Mouse (Mus musculus): ENCODE data around the gene Zfp688. TPM values are rescaled to one million over a fixed set of nuclear protein-coding genes. Genes with fewer than 3 reads are reported as not detected.
"Not testable (repeated sequence)": the region's sequence is repeated elsewhere in the genome, so short reads cannot be mapped to it uniquely, and the experiment has no call there.

Zfp688 gene
- polyA plus RNA-seq, 1 experiment from 2014 or later, result 31.6 TPM

GRCm38 (mm10) chr7:127426354-127426753 is 4.5 kb upstream of the Zfp688 start:
- H3K4me1 ChIP-seq (ENCODE audit: control insufficient read depth, insufficient read depth, low read length), result peaks cover under 1% of the 10 kb centered on the region; the same call in 1 of the 2 replicates
- H3K27ac ChIP-seq (ENCODE audit: low read depth, low read length), result no peak overlapping the region
- WGBS, result 77% methylated on average over 3 of the region's 3 CpGs
- ATAC-seq (ENCODE audit: insufficient read depth, low FRiP score, low TSS enrichment) (no peak), DNase-seq (ENCODE audit: low spot score) (no peak)
- H3K9me3 ChIP-seq (ENCODE audit: control insufficient read depth, low read length), result no peaks in the 10 kb centered on the region
- no peaks in the 10 kb centered on the region for H3K36me3 ChIP-seq (ENCODE audit: control insufficient read depth, insufficient read depth, low read length)
- no peaks in the 10 kb centered on the region for H3K27me3 ChIP-seq (ENCODE audit: control insufficient read depth, insufficient read depth, low read length)
- no peak overlapping the region for H3K4me3 ChIP-seq (ENCODE audit: low read depth, low read length)
- H3K9ac ChIP-seq (ENCODE audit: low read length), result no peak overlapping the region
- no peak overlapping the region for H3K4me2 ChIP-seq (ENCODE audit: low read depth)

GRCm38 (mm10) chr7:127425911-127426310 is 4.0 kb upstream of the Zfp688 start:
- DNase-seq (ENCODE audit: low spot score) (no peak), ATAC-seq (ENCODE audit: insufficient read depth, low FRiP score, low TSS enrichment) (no peak)
- peaks cover 5% of the 10 kb centered on the region; the same call in 1 of the 2 replicates for H3K4me1 ChIP-seq (ENCODE audit: control insufficient read depth, insufficient read depth, low read length)
- no peak overlapping the region for H3K4me2 ChIP-seq (ENCODE audit: low read depth)
- no peaks in the 10 kb centered on the region for H3K36me3 ChIP-seq (ENCODE audit: control insufficient read depth, insufficient read depth, low read length)
- H3K27ac ChIP-seq (ENCODE audit: low read depth, low read length), result no peak overlapping the region
- no peaks in the 10 kb centered on the region for H3K27me3 ChIP-seq (ENCODE audit: control insufficient read depth, insufficient read depth, low read length)
- 90% methylated on average over 2 of the region's 2 CpGs for WGBS
- H3K9ac ChIP-seq (ENCODE audit: low read length), result no peak overlapping the region
- no peak overlapping the region for H3K4me3 ChIP-seq (ENCODE audit: low read depth, low read length)
- H3K9me3 ChIP-seq (ENCODE audit: control insufficient read depth, low read length), result no peaks in the 10 kb centered on the region

GRCm38 (mm10) chr7:127425291-127425690 is 3.4 kb upstream of the Zfp688 start:
- H3K4me2 ChIP-seq (ENCODE audit: low read depth), result no peak overlapping the region
- peaks cover 6% of the 10 kb centered on the region; the same call in 1 of the 2 replicates for H3K4me1 ChIP-seq (ENCODE audit: control insufficient read depth, insufficient read depth, low read length)
- no peak overlapping the region for H3K27ac ChIP-seq (ENCODE audit: low read depth, low read length)
- no peak overlapping the region for H3K4me3 ChIP-seq (ENCODE audit: low read depth, low read length)
- WGBS, result 88% methylated on average over 3 of the region's 3 CpGs
- no peaks in the 10 kb centered on the region for H3K9me3 ChIP-seq (ENCODE audit: control insufficient read depth, low read length)
- ATAC-seq (ENCODE audit: insufficient read depth, low FRiP score, low TSS enrichment) (no peak), DNase-seq (ENCODE audit: low spot score) (no peak)
- no peak overlapping the region for H3K9ac ChIP-seq (ENCODE audit: low read length)
- H3K36me3 ChIP-seq (ENCODE audit: control insufficient read depth, insufficient read depth, low read length), result no peaks in the 10 kb centered on the region
- H3K27me3 ChIP-seq (ENCODE audit: control insufficient read depth, insufficient read depth, low read length), result no peaks in the 10 kb centered on the region

GRCm38 (mm10) chr7:127422247-127422646 is 379 bp upstream of the Zfp688 start:
- Histone ChIP-seq H3K27ac (ENCODE audit: low read depth, low read length) (no peak overlapping the region), H3K9ac (ENCODE audit: low read length) (peak overlapping the region; percentile 28; the same call in 1 of the 2 replicates), H3K36me3 (ENCODE audit: control insufficient read depth, insufficient read depth, low read length) (no peaks in the 10 kb centered on the region), H3K4me2 (ENCODE audit: low read depth) (peak overlapping the region; percentile 95), H3K27me3 (ENCODE audit: control insufficient read depth, insufficient read depth, low read length) (no peaks in the 10 kb centered on the region), H3K9me3 (ENCODE audit: control insufficient read depth, low read length) (no peaks in the 10 kb centered on the region), H3K4me3 (ENCODE audit: low read depth, low read length) (peak overlapping the region; percentile 79), H3K4me1 (ENCODE audit: control insufficient read depth, insufficient read depth, low read length) (peaks cover 6% of the 10 kb centered on the region; the same call in 1 of the 2 replicates)
- ATAC-seq (ENCODE audit: insufficient read depth, low FRiP score, low TSS enrichment) (no peak), DNase-seq (ENCODE audit: low spot score) (no peak)
- WGBS, result 2% methylated on average over 15 of the region's 15 CpGs

- Histone ChIP-seq H3K36me3 (ENCODE audit: control insufficient read depth, insufficient read depth, low read length) (no peaks in the 10 kb centered on the region), H3K4me3 (ENCODE audit: low read depth, low read length) (no peak overlapping the region), H3K4me2 (ENCODE audit: low read depth) (no peak overlapping the region), H3K9me3 (ENCODE audit: control insufficient read depth, low read length) (no peaks in the 10 kb centered on the region), H3K4me1 (ENCODE audit: control insufficient read depth, insufficient read depth, low read length) (no peaks in the 10 kb centered on the region), H3K9ac (ENCODE audit: low read length) (no peak overlapping the region), H3K27ac (ENCODE audit: low read depth, low read length) (no peak overlapping the region), H3K27me3 (ENCODE audit: control insufficient read depth, insufficient read depth, low read length) (no peaks in the 10 kb centered on the region)
- ATAC-seq (ENCODE audit: insufficient read depth, low FRiP score, low TSS enrichment) (no peak), DNase-seq (ENCODE audit: low spot score) (no peak)
- 72% methylated on average over 2 of the region's 2 CpGs for WGBS
Observed at GRCm38 (mm10) chr7:127411418-127411817, 10.4 kb downstream of the Zfp688 start.

- peak; percentile 86 for DNase-seq (ENCODE audit: low spot score)
- not testable (repeated sequence) for H3K27me3 ChIP-seq (ENCODE audit: control insufficient read depth, insufficient read depth, low read length); H3K4me1 ChIP-seq (ENCODE audit: control insufficient read depth, insufficient read depth, low read length); H3K36me3 ChIP-seq (ENCODE audit: control insufficient read depth, insufficient read depth, low read length); H3K9me3 ChIP-seq (ENCODE audit: control insufficient read depth, low read length)
- Histone ChIP-seq H3K4me3 (ENCODE audit: low read depth, low read length) (peak within 1 kb of the TSS; percentile 49), H3K27ac (ENCODE audit: low read depth, low read length) (0 out of 2 replicates have a peak within 1 kb of the TSS, but pooled peaks have one; percentile 27), H3K9ac (ENCODE audit: low read length) (peak within 1 kb of the TSS; percentile 79), H3K4me2 (ENCODE audit: low read depth) (peak within 1 kb of the TSS; percentile 75)
- ATAC-seq (ENCODE audit: insufficient read depth, low FRiP score, low TSS enrichment), result peak; percentile 65; the same call in 1 of the 2 replicates
- 7% methylated on average over 40 of the region's 40 CpGs for WGBS
Observed at GRCm38 (mm10) chr7:127406002-127406987, 15.6 kb downstream of the Zfp688 start, which contains the start of gene Zfp764. TSS of gene Zfp764 (minus strand) at chr7:127406822.

GRCm38 (mm10) chr7:127404101-127404500 is 17.8 kb downstream of the Zfp688 start:
- ATAC-seq (ENCODE audit: insufficient read depth, low FRiP score, low TSS enrichment), result not testable (repeated sequence)
- WGBS, result 96% methylated on average over 6 of the region's 6 CpGs

GRCm38 (mm10) chr7:127402980-127403379 is 18.9 kb downstream of the Zfp688 start:
- Histone ChIP-seq H3K27me3 (ENCODE audit: control insufficient read depth, insufficient read depth, low read length) (no peaks in the 10 kb centered on the region), H3K27ac (ENCODE audit: low read depth, low read length) (no peak overlapping the region), H3K36me3 (ENCODE audit: control insufficient read depth, insufficient read depth, low read length) (no peaks in the 10 kb centered on the region), H3K4me3 (ENCODE audit: low read depth, low read length) (no peak overlapping the region), H3K4me2 (ENCODE audit: low read depth) (no peak overlapping the region), H3K4me1 (ENCODE audit: control insufficient read depth, insufficient read depth, low read length) (no peaks in the 10 kb centered on the region), H3K9ac (ENCODE audit: low read length) (no peak overlapping the region), H3K9me3 (ENCODE audit: control insufficient read depth, low read length) (no peaks in the 10 kb centered on the region)
- ATAC-seq (ENCODE audit: insufficient read depth, low FRiP score, low TSS enrichment), result no peak
- DNase-seq (ENCODE audit: low spot score), result no peak
- 68% methylated on average over 2 of the region's 2 CpGs for WGBS

More at GRCm38 (mm10) chr7:127404101-127404500, 17.8 kb downstream of the Zfp688 start:
- H3K9ac ChIP-seq (ENCODE audit: low read length); H3K27me3 ChIP-seq (ENCODE audit: control insufficient read depth, insufficient read depth, low read length); H3K4me2 ChIP-seq (ENCODE audit: low read depth); DNase-seq (ENCODE audit: low spot score); H3K4me3 ChIP-seq (ENCODE audit: low read depth, low read length); H3K9me3 ChIP-seq (ENCODE audit: control insufficient read depth, low read length); H3K4me1 ChIP-seq (ENCODE audit: control insufficient read depth, insufficient read depth, low read length); H3K36me3 ChIP-seq (ENCODE audit: control insufficient read depth, insufficient read depth, low read length); H3K27ac ChIP-seq (ENCODE audit: low read depth, low read length): not testable (repeated sequence)
